ENCODE assay signal across 11 mouse cellular contexts in genomic region chr11:5298007-5298372, GRCm38 (mm10). TPM values are rescaled to one million over a fixed set of nuclear protein-coding genes. Genes with fewer than 3 reads are reported as not detected.
DNase-seq lines count a peak whose midpoint lies in the region; ATAC-seq and TF ChIP-seq lines count a peak whose summit lies in the region.
"Had no signal": no experiment of that assay in that cellular context is flagged by ENCODE, and none has a peak within 500 bp of the region (broad histone marks: within the 10 kb centered on the region; RNA-seq: fewer than 3 reads in every experiment).

No protein-coding gene starts in this region.

- peak overlapping the region; percentile 50 for H3K27ac ChIP-seq in hindbrain, embryonic 15.5 days (replicated peaks)
- H3K27ac ChIP-seq in hindbrain, embryonic 11.5 days (ENCODE audit: low read depth, low read length): no peak overlapping the region
- no peak overlapping the region for H3K27ac ChIP-seq in midbrain, embryonic 11.5 days (ENCODE audit: low read depth, low read length)
- no peak overlapping the region for H3K27ac ChIP-seq in midbrain, embryonic 15.5 days
- H3K27ac ChIP-seq in forebrain, embryonic 16.5 days (ENCODE audit: low read length): peak overlapping the region; percentile 6; the same call in 1 of the 2 replicates
- H3K27ac ChIP-seq in olfactory bulb, adult 2 months (ENCODE audit: insufficient read depth, low read depth, low read length): 0 out of 2 replicates have a peak overlapping the region, but pooled peaks have one; percentile 31
- H3K27ac ChIP-seq: midbrain, embryonic 13.5 days had no signal

- H3K27me3 ChIP-seq in hindbrain, embryonic 15.5 days: no peaks in the 10 kb centered on the region
- no peaks in the 10 kb centered on the region for H3K27me3 ChIP-seq in hindbrain, embryonic 11.5 days (ENCODE audit: control insufficient read depth, insufficient read depth, low read length)
- H3K27me3 ChIP-seq in midbrain, embryonic 11.5 days (ENCODE audit: control insufficient read depth, insufficient read depth, low read length): no peaks in the 10 kb centered on the region
- no peaks in the 10 kb centered on the region for H3K27me3 ChIP-seq in midbrain, embryonic 15.5 days (replicated peaks)
- no peaks in the 10 kb centered on the region for H3K27me3 ChIP-seq in forebrain, embryonic 16.5 days (replicated peaks; ENCODE audit: control insufficient read depth, insufficient read depth, low read length)
- H3K27me3 ChIP-seq: midbrain, embryonic 13.5 days had no signal

- 68% methylated on average over 1 of the region's 1 CpGs for WGBS in hindbrain, embryonic 15.5 days
- 54% methylated on average over 1 of the region's 1 CpGs for WGBS in hindbrain, embryonic 11.5 days
- 50% methylated on average over 1 of the region's 1 CpGs for WGBS in midbrain, embryonic 11.5 days
- 43% methylated on average over 1 of the region's 1 CpGs for WGBS in midbrain, embryonic 15.5 days
- WGBS in forebrain, embryonic 16.5 days: 4% methylated on average over 1 of the region's 1 CpGs
- WGBS in olfactory bulb, adult 2 months: 49% methylated on average over 1 of the region's 1 CpGs

- DNase-seq in hindbrain, embryonic 11.5 days (ENCODE audit: low spot score): no peak
- DNase-seq in midbrain, embryonic 11.5 days (ENCODE audit: low spot score, missing footprints): peak; percentile 76
- no peak for DNase-seq in natural killer cell, adult 2 months (ENCODE audit: low spot score in 2 of 2)
- DNase-seq: adrenal gland, postnatal 14 days; embryo, embryonic 11 days; lung, adult 2 months had no signal

- no peak overlapping the region for H3K4me2 ChIP-seq in hindbrain, embryonic 15.5 days
- no peak overlapping the region for H3K4me2 ChIP-seq in hindbrain, embryonic 11.5 days (replicated peaks; ENCODE audit: low read depth, low read length)
- no peak overlapping the region for H3K4me2 ChIP-seq in midbrain, embryonic 11.5 days
- H3K4me2 ChIP-seq in midbrain, embryonic 15.5 days: no peak overlapping the region
- no peak overlapping the region for H3K4me2 ChIP-seq in forebrain, embryonic 16.5 days (ENCODE audit: low read length)

- no peak for TF ChIP-seq CTCF in olfactory bulb, adult 2 months (IDR thresholded peaks at IDR 0.05; ENCODE audit: insufficient read depth, low read depth, low read length)

- no peak overlapping the region for H3K9ac ChIP-seq in hindbrain, embryonic 15.5 days
- H3K9ac ChIP-seq in hindbrain, embryonic 11.5 days (ENCODE audit: low read depth, low read length): no peak overlapping the region
- no peak overlapping the region for H3K9ac ChIP-seq in midbrain, embryonic 11.5 days (ENCODE audit: low read length)
- H3K9ac ChIP-seq in midbrain, embryonic 15.5 days: no peak overlapping the region
- H3K9ac ChIP-seq in forebrain, embryonic 16.5 days (replicated peaks; ENCODE audit: low read depth, low read length): no peak overlapping the region
- H3K9ac ChIP-seq: midbrain, embryonic 13.5 days had no signal

- H3K9me3 ChIP-seq in hindbrain, embryonic 15.5 days: no peaks in the 10 kb centered on the region
- no peaks in the 10 kb centered on the region for H3K9me3 ChIP-seq in hindbrain, embryonic 11.5 days (ENCODE audit: control insufficient read depth, low read length)
- H3K9me3 ChIP-seq in midbrain, embryonic 11.5 days (ENCODE audit: control insufficient read depth, low read length): no peaks in the 10 kb centered on the region
- H3K9me3 ChIP-seq in midbrain, embryonic 15.5 days: no peaks in the 10 kb centered on the region
- H3K9me3 ChIP-seq in forebrain, embryonic 16.5 days (ENCODE audit: control insufficient read depth, low read length): no peaks in the 10 kb centered on the region
- H3K9me3 ChIP-seq: midbrain, embryonic 13.5 days had no signal

- H3K36me3 ChIP-seq in hindbrain, embryonic 15.5 days: no peaks in the 10 kb centered on the region
- H3K36me3 ChIP-seq in hindbrain, embryonic 11.5 days (ENCODE audit: control insufficient read depth, insufficient read depth, low read length): no peaks in the 10 kb centered on the region
- no peaks in the 10 kb centered on the region for H3K36me3 ChIP-seq in midbrain, embryonic 11.5 days (ENCODE audit: control insufficient read depth, insufficient read depth, low read length)
- H3K36me3 ChIP-seq in midbrain, embryonic 15.5 days (replicated peaks): no peaks in the 10 kb centered on the region
- H3K36me3 ChIP-seq in forebrain, embryonic 16.5 days (ENCODE audit: control insufficient read depth, insufficient read depth): no peaks in the 10 kb centered on the region
- H3K36me3 ChIP-seq: midbrain, embryonic 13.5 days had no signal

- ATAC-seq in hindbrain, embryonic 15.5 days (ENCODE audit: low FRiP score, low read depth): no peak
- ATAC-seq in hindbrain, embryonic 11.5 days (ENCODE audit: low FRiP score): no peak
- no peak for ATAC-seq in midbrain, embryonic 11.5 days (ENCODE audit: low FRiP score)
- no peak for ATAC-seq in midbrain, embryonic 15.5 days (replicated peaks)
- no peak for ATAC-seq in forebrain, embryonic 16.5 days

- peaks cover 17% of the 10 kb centered on the region for H3K4me1 ChIP-seq in hindbrain, embryonic 15.5 days (replicated peaks)
- H3K4me1 ChIP-seq in hindbrain, embryonic 11.5 days (replicated peaks; ENCODE audit: control insufficient read depth, insufficient read depth, low read length): no peaks in the 10 kb centered on the region
- peaks cover 15% of the 10 kb centered on the region for H3K4me1 ChIP-seq in midbrain, embryonic 11.5 days (ENCODE audit: control insufficient read depth, insufficient read depth, low read length)
- H3K4me1 ChIP-seq in midbrain, embryonic 15.5 days: peaks cover 18% of the 10 kb centered on the region
- H3K4me1 ChIP-seq in forebrain, embryonic 16.5 days (replicated peaks; ENCODE audit: control insufficient read depth, insufficient read depth, low read length): peaks cover 18% of the 10 kb centered on the region
- H3K4me1 ChIP-seq in olfactory bulb, adult 2 months (ENCODE audit: control insufficient read depth, insufficient read depth, low read length): peaks cover 10% of the 10 kb centered on the region; the same call in 1 of the 2 replicates

- TF ChIP-seq POLR2A in olfactory bulb, adult 2 months (IDR thresholded peaks at IDR 0.05; ENCODE audit: insufficient read depth, low read depth, low read length): no peak

- H3K4me3 ChIP-seq in hindbrain, embryonic 15.5 days: no peak overlapping the region
- H3K4me3 ChIP-seq in hindbrain, embryonic 11.5 days (ENCODE audit: low read depth, low read length): no peak overlapping the region
- H3K4me3 ChIP-seq in midbrain, embryonic 11.5 days (ENCODE audit: low read depth, low read length): no peak overlapping the region
- H3K4me3 ChIP-seq in midbrain, embryonic 15.5 days: no peak overlapping the region
- H3K4me3 ChIP-seq in forebrain, embryonic 16.5 days (replicated peaks; ENCODE audit: low read length): no peak overlapping the region
- no peak overlapping the region for H3K4me3 ChIP-seq in olfactory bulb, adult 2 months (ENCODE audit: insufficient read depth, low read depth, low read length)
- H3K4me3 ChIP-seq: midbrain, embryonic 13.5 days had no signal

RNA-seq across cellular contexts. Expression of gene Kremen1, which starts 36.6 kb away (rescaled TPM):
- polyA plus RNA-seq in hindbrain, embryonic 15.5 days (2015; fragmentation: Nextera tagmentation; extraction: Ambion mirVana): 5.6 and 6.1 TPM in 2 replicates
- 6.6 and 6.7 TPM in 2 replicates for polyA plus RNA-seq in hindbrain, embryonic 11.5 days (2014; fragmentation: Nextera tagmentation; extraction: Ambion mirVana)
- 4.9 and 6.9 TPM in 2 replicates for polyA plus RNA-seq in midbrain, embryonic 11.5 days (2014; fragmentation: Nextera tagmentation; extraction: Ambion mirVana)
- 5.2 and 6.0 TPM in 2 replicates for polyA plus RNA-seq in midbrain, embryonic 15.5 days (2015; fragmentation: Nextera tagmentation; extraction: Ambion mirVana)
- polyA plus RNA-seq in forebrain, embryonic 16.5 days (2015; fragmentation: Nextera tagmentation; extraction: Ambion mirVana): 4.7 and 6.3 TPM in 2 replicates
- polyA plus RNA-seq in olfactory bulb, adult 2 months (2012; ENCODE audit: insufficient read depth, insufficient read length, low replicate concordance, missing spikeins): 126 TPM in 1 of 2 replicates, not detected in the other

Comparison
In these comparisons a context has a peak if more than half of its experiments do, and no peak if none do; other contexts are left out.
1. H3K27ac ChIP-seq: peak in hindbrain, embryonic 15.5 days (single experiment), forebrain, embryonic 16.5 days (single experiment) and olfactory bulb, adult 2 months (single experiment); none in hindbrain, embryonic 11.5 days (single experiment), midbrain, embryonic 11.5 days (single experiment) and midbrain, embryonic 15.5 days (single experiment).